8 mouse cellular contexts compared by ENCODE assay signal in genomic region chr1:170901536-170902238, GRCm38 (mm10). TPM values are rescaled to one million over a fixed set of nuclear protein-coding genes. Genes with fewer than 3 reads are reported as not detected.
DNase-seq lines count a peak whose midpoint lies in the region; ATAC-seq and TF ChIP-seq lines count a peak whose summit lies in the region.

No protein-coding gene starts in this region.

- no peaks in the 10 kb centered on the region for H3K36me3 ChIP-seq in heart, embryonic 11.5 days (ENCODE audit: control insufficient read depth, insufficient read depth, low read length)
- H3K36me3 ChIP-seq in kidney, embryonic 14.5 days (ENCODE audit: control insufficient read depth, insufficient read depth, low read length), result no peaks in the 10 kb centered on the region
- no peaks in the 10 kb centered on the region for H3K36me3 ChIP-seq in limb, embryonic 14.5 days (ENCODE audit: control insufficient read depth, insufficient read depth, low read length)
- H3K36me3 ChIP-seq in midbrain, postnatal 0 days (ENCODE audit: insufficient read depth, low read length), result no peaks in the 10 kb centered on the region

- 30% methylated on average over 10 of the region's 10 CpGs for WGBS in heart, embryonic 11.5 days (ENCODE audit: insufficient replicate concordance)
- WGBS in kidney, embryonic 14.5 days, result 31% methylated on average over 10 of the region's 10 CpGs
- 34% methylated on average over 10 of the region's 10 CpGs for WGBS in limb, embryonic 14.5 days
- WGBS in midbrain, postnatal 0 days, result 27% methylated on average over 10 of the region's 10 CpGs

- ATAC-seq in erythroid progenitor cell, adult 5-6 weeks (replicated peaks; ENCODE audit: low FRiP score, poor library complexity, severe bottlenecking), result peak; percentile 80
- ATAC-seq in heart, embryonic 11.5 days (replicated peaks; ENCODE audit: insufficient number of reproducible peaks, low FRiP score, low TSS enrichment), result 0 out of 2 replicates have a peak, but pooled peaks have one; percentile 14
- ATAC-seq in kidney, embryonic 14.5 days (ENCODE audit: low FRiP score, low TSS enrichment), result peak; percentile 66
- ATAC-seq in limb, embryonic 14.5 days (ENCODE audit: low FRiP score, low read depth), result no peak; the same call in 1 of the 2 replicates
- ATAC-seq in midbrain, postnatal 0 days (ENCODE audit: low FRiP score), result peak; percentile 75; the same call in 1 of the 2 replicates

- peak; percentile 76 for DNase-seq in CD4-positive helper T cell, adult 2 months (ENCODE audit: low read depth, low spot score)
- peak; percentile 89 for DNase-seq in brain, embryonic 14.5 days (ENCODE audit: low read depth)
- DNase-seq in limb, embryonic 14.5 days (ENCODE audit: low spot score), result peak; percentile 89
- peak; percentile 90 for DNase-seq in midbrain, postnatal 0 days (ENCODE audit: low spot score)
- DNase-seq in spleen, postnatal 10 days (ENCODE audit: low spot score in 2 of 2), result peak; percentile 79 to 91

- peak overlapping the region; percentile 37 for H3K4me2 ChIP-seq in heart, embryonic 11.5 days
- no peak overlapping the region for H3K4me2 ChIP-seq in kidney, embryonic 14.5 days (replicated peaks; ENCODE audit: low read depth, low read length)
- no peak overlapping the region for H3K4me2 ChIP-seq in limb, embryonic 14.5 days (replicated peaks; ENCODE audit: low read depth, low read length, severe bottlenecking)
- H3K4me2 ChIP-seq in midbrain, postnatal 0 days (ENCODE audit: low read depth, low read length, poor library complexity, severe bottlenecking), result 0 out of 2 replicates have a peak overlapping the region, but pooled peaks have one; percentile 22

- H3K27me3 ChIP-seq in heart, embryonic 11.5 days (ENCODE audit: control insufficient read depth, insufficient read depth, low read length), result peaks cover 22% of the 10 kb centered on the region
- peaks cover 11% of the 10 kb centered on the region; the same call in 1 of the 2 replicates for H3K27me3 ChIP-seq in kidney, embryonic 14.5 days (ENCODE audit: control insufficient read depth, insufficient read depth, low read length)
- peaks cover 8% of the 10 kb centered on the region; the same call in 1 of the 2 replicates for H3K27me3 ChIP-seq in limb, embryonic 14.5 days (ENCODE audit: control insufficient read depth, insufficient read depth, low read length)
- H3K27me3 ChIP-seq in midbrain, postnatal 0 days (ENCODE audit: insufficient read depth, low read length), result peaks cover 7% of the 10 kb centered on the region; the same call in 1 of the 2 replicates

- H3K4me1 ChIP-seq in heart, embryonic 11.5 days (ENCODE audit: control insufficient read depth, insufficient read depth, low read length), result no peaks in the 10 kb centered on the region
- no peaks in the 10 kb centered on the region for H3K4me1 ChIP-seq in kidney, embryonic 14.5 days (ENCODE audit: control insufficient read depth, insufficient read depth, low read length)
- no peaks in the 10 kb centered on the region for H3K4me1 ChIP-seq in limb, embryonic 14.5 days (ENCODE audit: control insufficient read depth, insufficient read depth, low read length)
- no peaks in the 10 kb centered on the region for H3K4me1 ChIP-seq in midbrain, postnatal 0 days (ENCODE audit: insufficient read depth, low read length)

- no peak overlapping the region for H3K27ac ChIP-seq in heart, embryonic 11.5 days (ENCODE audit: low read depth, low read length)
- no peak overlapping the region for H3K27ac ChIP-seq in kidney, embryonic 14.5 days (ENCODE audit: low read depth, low read length)
- H3K27ac ChIP-seq in limb, embryonic 14.5 days (replicated peaks; ENCODE audit: low read depth, low read length), result no peak overlapping the region
- H3K27ac ChIP-seq in midbrain, postnatal 0 days (ENCODE audit: low read depth, low read length), result no peak overlapping the region

- H3K4me3 ChIP-seq in heart, embryonic 11.5 days (ENCODE audit: low read depth, low read length), result no peak overlapping the region
- no peak overlapping the region for H3K4me3 ChIP-seq in kidney, embryonic 14.5 days (ENCODE audit: low read length)
- H3K4me3 ChIP-seq in limb, embryonic 14.5 days (replicated peaks; ENCODE audit: low read length), result no peak overlapping the region
- no peak overlapping the region for H3K4me3 ChIP-seq in midbrain, postnatal 0 days (ENCODE audit: low read depth, low read length)

- TF ChIP-seq POLR2A in brain, embryonic 14.5 days (IDR thresholded peaks at IDR 0.05; ENCODE audit: borderline replicate concordance, extremely low read depth, insufficient read depth, insufficient read length, poor library complexity, severe bottlenecking), result no peak
- TF ChIP-seq POLR2A in limb, embryonic 14.5 days (IDR thresholded peaks at IDR 0.05; ENCODE audit: borderline replicate concordance, extremely low read depth, insufficient read depth, insufficient read length), result no peak

- peak; percentile 89 for TF ChIP-seq CTCF in brain, embryonic 14.5 days (IDR thresholded peaks at IDR 0.05; ENCODE audit: borderline replicate concordance, extremely low read depth, insufficient read depth, insufficient read length)
- peak; percentile 90 for TF ChIP-seq CTCF in midbrain, postnatal 0 days (IDR thresholded peaks at IDR 0.05)

- no peaks in the 10 kb centered on the region for H3K9me3 ChIP-seq in heart, embryonic 11.5 days (replicated peaks; ENCODE audit: control insufficient read depth, low read length)
- no peaks in the 10 kb centered on the region for H3K9me3 ChIP-seq in kidney, embryonic 14.5 days (ENCODE audit: control insufficient read depth, low read length)
- H3K9me3 ChIP-seq in limb, embryonic 14.5 days (ENCODE audit: control insufficient read depth, low read length), result no peaks in the 10 kb centered on the region
- H3K9me3 ChIP-seq in midbrain, postnatal 0 days (ENCODE audit: low read length), result no peaks in the 10 kb centered on the region

- no peak overlapping the region for H3K9ac ChIP-seq in heart, embryonic 11.5 days (ENCODE audit: low read depth, low read length)
- no peak overlapping the region for H3K9ac ChIP-seq in kidney, embryonic 14.5 days (ENCODE audit: low read depth, low read length)
- no peak overlapping the region for H3K9ac ChIP-seq in limb, embryonic 14.5 days (ENCODE audit: low read depth, low read length, severe bottlenecking)
- no peak overlapping the region for H3K9ac ChIP-seq in midbrain, postnatal 0 days (replicated peaks; ENCODE audit: low read length, poor library complexity, severe bottlenecking)

RNA-seq across cellular contexts. Expression of gene Fcrlb, which starts 11.1 kb away (rescaled TPM):
- 0.37 and 0.44 TPM in 2 replicates for polyA plus RNA-seq in brain, embryonic 14.5 days (2012; rRNA removed)
- not detected in 2 replicates for total RNA-seq in erythroid progenitor cell, adult 5-6 weeks (2015; ENCODE audit: low replicate concordance)
- not detected in 2 replicates for total RNA-seq in erythroid progenitor cell, adult 5-6 weeks (2017; ENCODE audit: low replicate concordance)
- not detected in 2 replicates for polyA plus RNA-seq in heart, embryonic 11.5 days (2014; fragmentation: Nextera tagmentation; extraction: Ambion mirVana)
- polyA plus RNA-seq in kidney, embryonic 14.5 days (2014; fragmentation: Nextera tagmentation; extraction: Ambion mirVana), result not detected in 2 replicates
- 0.08 and 0.18 TPM in 2 replicates for polyA plus RNA-seq in limb, embryonic 14.5 days (2012; rRNA removed)
- polyA plus RNA-seq in limb, embryonic 14.5 days (2014; fragmentation: Nextera tagmentation; extraction: Ambion mirVana), result not detected in 2 replicates
- 1.7 and 2.2 TPM in 2 replicates for total RNA-seq in midbrain, postnatal 0 days (2014; rRNA removed)
- polyA plus RNA-seq in midbrain, postnatal 0 days (2015; fragmentation: Nextera tagmentation; extraction: Ambion mirVana), result 1.3 and 1.8 TPM in 2 replicates

RNA-seq across cellular contexts. Expression of gene Dusp12, which starts 16.3 kb away (rescaled TPM):
- polyA plus RNA-seq in brain, embryonic 14.5 days (2012; rRNA removed), result 41.5 and 43.8 TPM in 2 replicates
- 2.2 and 5.4 TPM in 2 replicates for total RNA-seq in erythroid progenitor cell, adult 5-6 weeks (2015; ENCODE audit: low replicate concordance)
- total RNA-seq in erythroid progenitor cell, adult 5-6 weeks (2017; ENCODE audit: low replicate concordance), result not detected in 2 replicates
- polyA plus RNA-seq in heart, embryonic 11.5 days (2014; fragmentation: Nextera tagmentation; extraction: Ambion mirVana), result 25.6 and 28.0 TPM in 2 replicates
- 36.9 and 41.7 TPM in 2 replicates for polyA plus RNA-seq in kidney, embryonic 14.5 days (2014; fragmentation: Nextera tagmentation; extraction: Ambion mirVana)
- polyA plus RNA-seq in limb, embryonic 14.5 days (2012; rRNA removed), result 54.9 and 58.5 TPM in 2 replicates
- polyA plus RNA-seq in limb, embryonic 14.5 days (2014; fragmentation: Nextera tagmentation; extraction: Ambion mirVana), result 51.5 and 57.7 TPM in 2 replicates
- total RNA-seq in midbrain, postnatal 0 days (2014; rRNA removed), result 43.3 and 44.1 TPM in 2 replicates
- 38.0 and 39.6 TPM in 2 replicates for polyA plus RNA-seq in midbrain, postnatal 0 days (2015; fragmentation: Nextera tagmentation; extraction: Ambion mirVana)

RNA-seq across cellular contexts. Expression of gene Gm26620, which starts 16.8 kb away (rescaled TPM):
- 0.67 and 0.97 TPM in 2 replicates for polyA plus RNA-seq in brain, embryonic 14.5 days (2012; rRNA removed)
- total RNA-seq in erythroid progenitor cell, adult 5-6 weeks (2015; ENCODE audit: low replicate concordance), result not detected in 2 replicates
- not detected in 2 replicates for total RNA-seq in erythroid progenitor cell, adult 5-6 weeks (2017; ENCODE audit: low replicate concordance)
- 0.38 and 0.66 TPM in 2 replicates for polyA plus RNA-seq in heart, embryonic 11.5 days (2014; fragmentation: Nextera tagmentation; extraction: Ambion mirVana)
- 0.69 TPM in 1 of 2 replicates, not detected in the other for polyA plus RNA-seq in kidney, embryonic 14.5 days (2014; fragmentation: Nextera tagmentation; extraction: Ambion mirVana)
- 0.72 and 0.91 TPM in 2 replicates for polyA plus RNA-seq in limb, embryonic 14.5 days (2012; rRNA removed)
- polyA plus RNA-seq in limb, embryonic 14.5 days (2014; fragmentation: Nextera tagmentation; extraction: Ambion mirVana), result 0.78 and 0.82 TPM in 2 replicates
- 1.6 and 1.9 TPM in 2 replicates for total RNA-seq in midbrain, postnatal 0 days (2014; rRNA removed)
- polyA plus RNA-seq in midbrain, postnatal 0 days (2015; fragmentation: Nextera tagmentation; extraction: Ambion mirVana), result 0.77 and 1.2 TPM in 2 replicates

RNA-seq across cellular contexts. Expression of gene Fcrla, which starts 25.7 kb away (rescaled TPM):
- polyA plus RNA-seq in brain, embryonic 14.5 days (2012; rRNA removed), result not detected in 2 replicates
- total RNA-seq in erythroid progenitor cell, adult 5-6 weeks (2015; ENCODE audit: low replicate concordance), result 51.9 and 53.7 TPM in 2 replicates
- 27.0 and 28.4 TPM in 2 replicates for total RNA-seq in erythroid progenitor cell, adult 5-6 weeks (2017; ENCODE audit: low replicate concordance)
- polyA plus RNA-seq in heart, embryonic 11.5 days (2014; fragmentation: Nextera tagmentation; extraction: Ambion mirVana), result 0.36 TPM in 1 of 2 replicates, not detected in the other
- polyA plus RNA-seq in kidney, embryonic 14.5 days (2014; fragmentation: Nextera tagmentation; extraction: Ambion mirVana), result not detected in 2 replicates
- 0.06 and 0.13 TPM in 2 replicates for polyA plus RNA-seq in limb, embryonic 14.5 days (2012; rRNA removed)
- polyA plus RNA-seq in limb, embryonic 14.5 days (2014; fragmentation: Nextera tagmentation; extraction: Ambion mirVana), result not detected in 2 replicates
- not detected in 2 replicates for total RNA-seq in midbrain, postnatal 0 days (2014; rRNA removed)
- polyA plus RNA-seq in midbrain, postnatal 0 days (2015; fragmentation: Nextera tagmentation; extraction: Ambion mirVana), result not detected in 2 replicates

RNA-seq across cellular contexts. Expression of gene Atf6, which starts 34.1 kb away (rescaled TPM):
- 8.9 and 10.9 TPM in 2 replicates for polyA plus RNA-seq in brain, embryonic 14.5 days (2012; rRNA removed)
- 23.1 and 26.4 TPM in 2 replicates for total RNA-seq in erythroid progenitor cell, adult 5-6 weeks (2015; ENCODE audit: low replicate concordance)
- 27.2 and 29.6 TPM in 2 replicates for total RNA-seq in erythroid progenitor cell, adult 5-6 weeks (2017; ENCODE audit: low replicate concordance)
- 13.7 and 17.0 TPM in 2 replicates for polyA plus RNA-seq in heart, embryonic 11.5 days (2014; fragmentation: Nextera tagmentation; extraction: Ambion mirVana)
- 6.7 and 11.6 TPM in 2 replicates for polyA plus RNA-seq in kidney, embryonic 14.5 days (2014; fragmentation: Nextera tagmentation; extraction: Ambion mirVana)
- 9.1 TPM in 2 replicates for polyA plus RNA-seq in limb, embryonic 14.5 days (2012; rRNA removed)
- 8.9 and 9.7 TPM in 2 replicates for polyA plus RNA-seq in limb, embryonic 14.5 days (2014; fragmentation: Nextera tagmentation; extraction: Ambion mirVana)
- total RNA-seq in midbrain, postnatal 0 days (2014; rRNA removed), result 17.4 and 21.0 TPM in 2 replicates
- polyA plus RNA-seq in midbrain, postnatal 0 days (2015; fragmentation: Nextera tagmentation; extraction: Ambion mirVana), result 5.4 and 5.5 TPM in 2 replicates

Comparison
In these comparisons a context has a peak if more than half of its experiments do, and no peak if none do; other contexts are left out.
1. H3K4me2 ChIP-seq: peak in heart, embryonic 11.5 days (single experiment) and midbrain, postnatal 0 days (single experiment); none in kidney, embryonic 14.5 days (single experiment) and limb, embryonic 14.5 days (single experiment).
2. Peak in every context shown above with its lines, with median percentiles within 50 percentile points of each other: DNase-seq.